Mouse (Mus musculus) C2C12 (cell line): ENCODE measurements at regions not wholly inside any gene's neighbourhood (a gene's known extent, or its start where the extent isn't known, plus 50 kb on each side); places are given as distances from the start of the nearest gene placed in this dataset.

Experiments used
- CTCF ChIP-seq: IDR thresholded peaks from one replicate; pipeline ENCODE4 v1.5.1; 2011; ENCODE audit not compliant: control insufficient read depth, insufficient read depth, insufficient read length
- FOSL1 ChIP-seq: IDR thresholded peaks from one replicate; pipeline ENCODE4 v1.8.0; 2011; ENCODE audit warnings: mild to moderate bottlenecking, low read length; ENCODE audit not compliant: poor library complexity, insufficient read depth, severe bottlenecking

DNA sequence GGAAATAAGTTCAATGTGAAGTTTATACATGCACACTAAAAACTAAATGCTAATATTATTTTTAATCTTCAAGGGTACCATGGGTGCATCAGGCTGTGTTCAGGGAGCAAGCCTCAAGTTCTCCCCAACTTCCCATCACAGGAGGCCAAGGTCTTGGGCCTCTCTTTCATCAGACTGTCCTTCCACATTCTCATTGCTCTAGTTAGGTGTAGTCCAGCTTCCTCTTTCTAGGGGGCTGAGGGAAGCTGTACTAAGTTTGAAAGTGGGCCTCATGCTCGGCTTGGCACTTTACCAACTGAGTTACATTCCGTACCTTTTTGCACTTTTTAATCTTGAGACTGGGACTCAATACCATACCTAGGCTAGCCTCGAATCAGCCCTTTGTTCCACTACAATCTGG lies 173.3 kb downstream of the Dhx15 start:
- TF ChIP-seq CTCF, result no peak
- no peak for TF ChIP-seq FOSL1
